Mouse (Mus musculus) left cerebral cortex, postnatal 36 days (tissue): ENCODE measurements at regions not wholly inside any gene's neighbourhood (a gene's known extent, or its start where the extent isn't known, plus 50 kb on each side); places are given as distances from the start of the nearest gene placed in this dataset.

Source experiments
- DNase-seq, 2 experiments: peaks; one replicate each; pipeline ENCODE4 v3.0.0; 2021 to 2022; ENCODE audit warnings: low spot score in 2 of 2, mixed read lengths in 1 of 2
- intact Hi-C: fragments of 180-260 bp; cut with DNase I; formaldehyde crosslinking; loops from one replicate; pipeline ENCODE4 v1.15.1; 2025

DNA sequence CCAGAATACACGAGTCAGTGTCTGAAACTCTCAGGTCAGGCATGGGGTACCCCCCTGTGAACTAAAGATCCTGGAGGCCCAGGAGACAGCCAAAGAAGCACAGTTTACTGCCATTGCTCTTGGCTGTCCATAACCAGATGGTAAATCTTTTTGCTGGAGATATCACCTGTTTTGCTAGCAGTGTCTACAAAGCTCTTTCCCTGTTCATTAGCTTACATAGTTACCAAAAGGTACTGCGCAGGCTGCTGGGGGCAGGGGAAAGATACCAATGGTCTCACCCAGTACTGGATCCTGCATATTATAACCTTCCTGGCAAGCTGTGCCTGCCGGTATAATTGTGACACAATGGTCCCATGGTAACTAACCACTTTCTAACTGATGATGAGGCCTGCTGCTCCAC is 321.9 kb upstream of the Nfe2l3 start:
- intact Hi-C loops = no loop called here
- no peak for DNase-seq

- intact Hi-C loops = no loop called here
- no peak for DNase-seq
Observed at GRCm38 (mm10) chr6:51114604-51115333, 317.7 kb upstream of the Nfe2l3 start.

GRCm38 (mm10) chr6:51118833-51119535 is 313.5 kb upstream of the Nfe2l3 start:
- intact Hi-C loops = no loop called here
- no peak for DNase-seq

GRCm38 (mm10) chr6:51119691-51120302 is 312.7 kb upstream of the Nfe2l3 start:
- intact Hi-C loops = no loop called here
- DNase-seq = no peak

- no peak for DNase-seq
- intact Hi-C loops = no loop called here
Observed at GRCm38 (mm10) chr6:51122941-51123340, 309.5 kb upstream of the Nfe2l3 start.

- intact Hi-C loops = no loop called here
- no peak for DNase-seq
Observed at GRCm38 (mm10) chr6:51127851-51128250, 304.6 kb upstream of the Nfe2l3 start.

DNA sequence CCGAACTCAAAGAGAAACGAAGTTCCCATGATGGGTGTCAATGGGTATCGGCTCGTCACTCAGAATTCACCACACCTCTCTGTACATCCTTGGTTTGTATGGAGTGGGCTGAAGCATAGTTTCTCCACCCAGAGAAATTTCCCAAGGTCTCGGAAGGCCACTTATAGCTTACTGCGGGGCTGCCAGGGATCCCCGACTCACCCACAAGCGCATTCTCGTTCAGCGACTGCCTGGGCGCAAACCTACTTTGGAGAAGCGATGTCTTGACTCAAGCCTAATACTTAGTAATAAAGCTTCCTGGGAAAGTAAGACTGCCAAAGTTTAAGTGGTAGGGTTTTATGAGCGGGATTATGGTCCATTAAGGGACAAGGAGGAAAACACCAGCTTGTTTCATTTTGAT is 303.4 kb upstream of the Nfe2l3 start:
- DNase-seq = no peak
- intact Hi-C loops = no loop called here

- no peak for DNase-seq
- intact Hi-C loops = no loop called here
Observed at GRCm38 (mm10) chr6:51129591-51129990, 302.9 kb upstream of the Nfe2l3 start.

DNA sequence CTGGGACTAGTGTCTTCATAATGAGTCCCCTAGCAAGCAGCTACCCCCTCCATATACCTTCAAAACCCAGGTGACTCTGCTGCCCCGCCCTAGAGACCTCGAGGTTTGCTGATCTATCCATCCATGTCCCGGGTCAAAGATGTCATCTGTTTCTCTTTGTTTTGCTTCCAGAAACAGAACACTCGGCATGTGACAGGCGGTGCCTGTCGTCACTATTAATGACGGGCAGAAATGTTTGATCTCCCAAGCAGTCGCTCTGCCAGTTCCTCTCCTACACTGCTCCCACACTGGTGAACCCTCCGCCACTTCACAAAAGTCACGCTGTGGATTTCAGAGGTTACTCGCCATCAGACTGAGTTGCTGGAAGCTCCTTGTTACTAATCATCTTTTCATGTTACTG is 287.7 kb upstream of the Nfe2l3 start:
- intact Hi-C loops = no loop called here

DNA sequence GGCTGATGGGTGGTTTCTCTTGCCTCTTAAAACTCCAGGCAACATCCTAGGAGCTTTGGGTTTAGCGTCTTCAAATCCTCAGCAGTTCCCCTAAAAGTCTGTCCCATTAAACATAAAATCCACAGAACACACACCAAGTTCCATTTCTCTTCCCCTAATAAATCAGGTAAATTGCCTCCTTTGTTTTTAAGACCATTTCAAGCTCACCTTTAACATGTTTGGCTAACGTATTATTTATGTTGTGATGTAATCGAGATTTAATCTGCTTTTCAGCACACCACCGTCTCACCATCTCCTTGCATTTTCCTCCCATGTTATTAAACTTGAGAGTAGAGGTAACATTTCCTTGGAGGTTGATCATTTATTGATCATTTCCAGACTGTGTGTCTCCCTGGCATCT is 286.6 kb upstream of the Nfe2l3 start:
- DNase-seq = no peak
- intact Hi-C loops = no loop called here

More for the DNA sequence above, 287.7 kb upstream of the Nfe2l3 start:
- DNase-seq = no peak

DNA sequence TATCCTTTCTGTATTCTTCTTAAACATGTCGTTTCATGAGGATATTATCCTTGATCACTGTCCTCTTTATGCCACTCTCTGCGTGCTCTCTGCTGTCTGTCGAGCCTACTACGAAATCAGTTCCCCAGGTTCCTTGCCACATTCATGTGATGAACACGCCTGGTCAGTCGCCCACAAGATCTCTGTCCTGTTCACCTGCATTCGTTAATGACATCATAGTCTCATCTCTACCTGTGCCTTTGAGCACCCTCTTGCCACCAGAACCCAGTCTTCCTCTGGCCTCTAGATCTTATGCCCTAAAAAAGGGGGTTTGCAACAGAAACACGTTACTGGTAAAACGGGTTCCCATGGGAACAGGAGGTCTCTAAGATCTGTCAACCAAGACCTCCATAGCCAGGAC is 283.6 kb upstream of the Nfe2l3 start:
- DNase-seq = no peak
- intact Hi-C loops = no loop called here

DNA sequence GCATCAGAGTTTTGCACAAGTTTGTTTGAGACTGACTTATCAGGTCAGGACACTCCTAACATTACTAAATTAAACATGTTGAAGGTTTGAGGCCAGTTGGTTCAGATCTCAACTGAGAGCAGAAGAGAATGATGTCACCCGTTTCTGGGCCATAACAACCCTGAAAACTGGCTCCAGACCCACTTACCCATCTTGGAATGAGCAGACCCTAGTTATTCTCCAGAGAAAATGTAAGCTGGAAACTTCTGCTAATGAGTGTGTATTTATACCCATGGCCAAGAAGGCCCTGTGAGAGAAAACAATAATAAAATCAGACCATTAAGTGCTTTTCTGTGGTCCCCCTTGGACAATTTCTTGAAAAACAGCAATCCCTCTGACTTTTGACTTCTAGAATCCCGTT is 282.4 kb upstream of the Nfe2l3 start:
- no peak for DNase-seq
- intact Hi-C loops = no loop called here

DNA sequence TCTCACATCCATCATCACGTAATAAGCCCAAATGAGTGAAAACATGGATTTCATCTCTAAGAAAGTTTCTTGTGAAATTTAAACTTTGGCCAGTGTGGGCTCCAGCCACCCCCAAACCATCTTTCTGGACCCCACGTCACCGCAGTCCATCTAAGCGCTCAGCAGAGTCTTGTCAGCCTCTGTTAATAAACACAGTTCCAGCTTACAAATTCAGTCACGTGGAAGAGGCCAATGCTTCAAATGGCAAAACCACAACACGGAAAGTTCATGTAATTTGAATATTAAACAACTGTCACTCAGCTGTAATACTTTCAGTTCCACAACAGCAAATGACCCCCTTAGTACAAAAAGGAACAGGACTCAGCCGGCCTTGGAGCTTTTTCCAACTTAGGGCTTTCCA is 282.0 kb upstream of the Nfe2l3 start:
- no peak for DNase-seq
- intact Hi-C loops = no loop called here

GRCm38 (mm10) chr6:51150916-51151315 is 281.6 kb upstream of the Nfe2l3 start:
- intact Hi-C loops = no loop called here
- no peak for DNase-seq

- no peak for DNase-seq
- intact Hi-C loops = no loop called here
Observed at GRCm38 (mm10) chr6:51156836-51157370, 275.6 kb upstream of the Nfe2l3 start.

- DNase-seq = no peak
- intact Hi-C loops = no loop called here
Observed at GRCm38 (mm10) chr6:51161149-51161548, 271.3 kb upstream of the Nfe2l3 start.

GRCm38 (mm10) chr6:51162208-51163082 is 270.0 kb upstream of the Nfe2l3 start:
- intact Hi-C loops = no loop called here

DNA sequence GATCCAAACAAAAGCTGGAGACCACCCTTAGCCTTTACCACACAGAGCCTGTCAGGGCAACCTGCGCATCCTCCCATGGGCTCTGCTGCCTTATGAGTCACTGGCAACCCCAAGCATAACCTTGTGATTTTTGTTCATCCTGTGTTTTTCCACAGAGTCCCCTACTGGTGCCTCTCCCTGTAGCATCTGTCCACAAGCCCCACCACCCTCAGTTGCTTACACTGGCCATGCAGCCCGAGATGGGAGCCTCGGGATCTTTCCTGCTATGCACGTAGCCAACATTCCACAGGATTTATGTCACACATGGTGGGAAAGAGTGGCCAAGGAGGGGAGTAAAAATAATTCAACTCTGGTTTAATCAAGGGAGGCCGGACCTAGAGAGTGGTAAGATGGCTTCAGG is 269.2 kb upstream of the Nfe2l3 start:
- no peak for DNase-seq
- intact Hi-C loops = no loop called here

More at GRCm38 (mm10) chr6:51162208-51163082, 270.0 kb upstream of the Nfe2l3 start:
- DNase-seq = no peak

- no peak for DNase-seq
- intact Hi-C loops = no loop called here
Observed at GRCm38 (mm10) chr6:51163882-51164281, 268.6 kb upstream of the Nfe2l3 start.

DNA sequence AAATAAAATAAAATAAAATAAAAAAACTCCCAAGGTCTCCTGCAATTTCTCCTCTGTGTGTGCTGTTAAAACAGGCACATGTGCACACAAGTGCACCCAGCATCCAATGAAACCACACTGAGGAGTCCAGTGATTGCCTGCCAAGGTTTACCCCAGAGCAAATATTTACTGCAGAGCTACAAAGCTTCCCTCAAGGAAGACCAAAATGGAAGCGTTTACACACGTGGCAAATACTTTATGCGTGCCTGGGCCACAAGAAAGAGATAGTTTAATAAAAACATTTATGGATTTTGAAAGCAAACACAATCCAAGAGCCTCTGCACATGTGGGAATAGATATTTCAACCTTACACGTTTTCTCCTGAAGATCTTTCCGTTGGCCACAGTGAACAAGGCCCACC is 265.4 kb upstream of the Nfe2l3 start:
- intact Hi-C loops = loop anchor here (5.0 kb wide), 2 partner anchors 230 to 490 kb away; no protein-coding TSS in a partner anchor
- DNase-seq = no peak
